Mouse (Mus musculus): ENCODE data around the gene Nhlrc4.

DNA sequence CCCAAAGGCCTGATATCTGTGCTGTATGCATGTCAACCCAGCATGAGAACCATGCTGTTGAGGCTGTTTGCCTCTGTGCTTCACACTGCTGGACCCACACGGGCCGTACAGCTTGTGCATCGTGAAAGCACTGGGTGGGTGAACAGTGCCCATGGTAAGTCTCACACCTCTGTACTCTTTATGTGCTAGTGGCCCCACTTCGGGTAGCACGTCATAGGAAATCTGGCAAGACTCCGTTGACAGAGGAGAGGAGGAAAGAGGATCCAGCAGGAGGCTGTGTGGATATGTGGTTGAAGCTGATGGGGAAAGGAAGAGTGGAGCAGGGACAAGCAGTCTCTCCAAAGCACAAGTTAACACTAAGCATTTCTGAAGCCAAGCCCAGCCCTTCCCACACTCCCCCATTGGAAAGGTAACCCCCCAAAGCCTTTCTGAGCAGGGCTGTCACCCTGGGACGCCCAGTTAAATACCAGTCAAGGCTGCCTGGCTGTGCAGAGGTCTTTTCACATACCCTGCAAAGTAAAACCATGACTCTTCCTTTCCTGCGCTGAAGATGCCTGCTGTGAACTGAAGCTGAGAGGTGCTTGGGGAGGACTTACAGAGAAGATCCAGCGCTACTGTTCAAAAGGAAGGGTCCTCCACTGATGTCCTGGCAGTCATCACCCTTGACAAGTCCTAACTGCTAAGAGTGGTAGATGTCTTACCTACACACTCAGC lies 26.6 kb downstream of the Nhlrc4 start:
- TF ChIP-seq POLR2A (IDR thresholded peaks at IDR 0.05; ENCODE audit: low read depth, low read length), result no peak
- no peak for TF ChIP-seq CTCF (IDR thresholded peaks at IDR 0.05; ENCODE audit: extremely low read depth, insufficient read depth, insufficient read length, insufficient replicate concordance)
